Mouse (Mus musculus): ENCODE data around the gene Ybx1.

GRCm38 (mm10) chr4:119275226-119275625, 19.2 kb downstream of the Ybx1 start:
- TF ChIP-seq POLR2A (IDR thresholded peaks at IDR 0.05; ENCODE audit: extremely low read depth, insufficient read depth, low read length), result no peak
- TF ChIP-seq CTCF (IDR thresholded peaks at IDR 0.05; ENCODE audit: extremely low read depth, insufficient read depth, low read length), result no peak

Measured in cortical plate, adult 2 months (tissue).